Mouse (Mus musculus): ENCODE results near the gene Tmem232.

GRCm38 (mm10) chr17:65575339-65575738 lies 34.8 kb upstream of the Tmem232 start:
- TF ChIP-seq CTCF (IDR thresholded peaks at IDR 0.05; ENCODE audit: extremely low read depth, insufficient read depth, insufficient read length, insufficient replicate concordance): no peak
- no peak for TF ChIP-seq POLR2A (IDR thresholded peaks at IDR 0.05; ENCODE audit: low read depth, low read length)
